Mouse (Mus musculus) C2C12 (cell line): ENCODE data around the gene Meis2. TPM values are rescaled to one million over a fixed set of nuclear protein-coding genes. Genes with fewer than 3 reads are reported as not detected.

Experiments used
- H3K27me3 ChIP-seq: one replicate; pipeline ENCODE4 v1.6.1; 2011; ENCODE audit not compliant: control insufficient read depth, insufficient read depth, insufficient read length
- H3K36me3 ChIP-seq: one replicate; pipeline ENCODE4 v1.6.1; 2011; ENCODE audit not compliant: control insufficient read depth, insufficient read depth
- H3K4me3 ChIP-seq: one replicate; pipeline ENCODE4 v1.5.1; 2011; ENCODE audit warnings: mild to moderate bottlenecking, control low read depth; ENCODE audit not compliant: poor library complexity, insufficient read depth, severe bottlenecking
- H3K79me2 ChIP-seq: one replicate; pipeline ENCODE4 v1.6.1; 2011; ENCODE audit not compliant: control insufficient read depth, insufficient read depth
- H3K79me3 ChIP-seq: one replicate; pipeline ENCODE4 v1.6.1; 2011; ENCODE audit warnings: low read depth, control low read depth
- H3ac ChIP-seq: one replicate; pipeline ENCODE3; 2011; ENCODE audit warnings: low read depth; ENCODE audit not compliant: control insufficient read depth, insufficient read length
- CEBPB ChIP-seq: IDR thresholded peaks from one replicate; pipeline ENCODE4 v1.6.1; 2011; ENCODE audit warnings: low read depth, mild to moderate bottlenecking, control low read depth, moderate library complexity
- CTCF ChIP-seq: IDR thresholded peaks from one replicate; pipeline ENCODE4 v1.5.1; 2011; ENCODE audit not compliant: control insufficient read depth, insufficient read depth, insufficient read length
- FOSL1 ChIP-seq: IDR thresholded peaks from one replicate; pipeline ENCODE4 v1.8.0; 2011; ENCODE audit warnings: mild to moderate bottlenecking, low read length; ENCODE audit not compliant: poor library complexity, insufficient read depth, severe bottlenecking
- MAX ChIP-seq: IDR thresholded peaks from one replicate; pipeline ENCODE4 v1.6.1; 2011; ENCODE audit warnings: mild to moderate bottlenecking, control low read depth
- MYOD1 ChIP-seq: IDR thresholded peaks from one replicate; pipeline ENCODE4 v1.6.1; 2011; ENCODE audit warnings: low read depth; ENCODE audit not compliant: control insufficient read depth, insufficient read length
- MYOG ChIP-seq: IDR thresholded peaks from one replicate; pipeline ENCODE4 v1.6.1; 2011; ENCODE audit not compliant: control insufficient read depth, insufficient read length; ENCODE audit errors: extremely low read depth
- USF1 ChIP-seq: IDR thresholded peaks from one replicate; pipeline ENCODE4 v1.6.1; 2011; ENCODE audit warnings: low read depth, mild to moderate bottlenecking, control low read depth, moderate library complexity
- polyA plus RNA-seq: library from polyadenylated mRNA; unstranded; fragments of >200 nt; fragmentation: generic; extraction: Trizol; gene quantifications from one replicate; pipeline ENCODE4 v1.2.1, GENCODE M21; 2012; ENCODE audit warnings: missing spikeins

Meis2 gene
- polyA plus RNA-seq, 1 experiment: 16.3 TPM

DNA sequence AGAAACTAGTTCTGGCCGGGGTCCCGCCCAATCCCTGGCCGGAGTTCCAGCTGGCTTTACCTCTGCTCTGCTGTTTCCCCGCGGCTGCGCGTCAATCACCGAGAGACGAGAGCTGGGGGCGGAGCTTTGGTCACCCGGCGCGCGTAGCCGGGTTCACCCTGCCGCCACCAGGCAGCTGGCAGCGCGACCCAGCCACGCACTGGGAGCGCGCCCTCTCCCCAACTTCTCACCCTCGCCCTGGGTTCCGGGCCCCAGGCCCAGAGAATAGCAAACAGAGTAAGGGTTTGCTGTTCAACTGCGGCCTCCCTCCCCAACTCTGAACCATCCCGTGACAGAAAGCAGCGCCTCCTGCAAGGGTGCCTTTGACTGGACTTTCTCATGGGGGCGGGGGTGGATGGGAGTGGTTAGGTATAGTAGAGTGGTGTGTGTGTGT is 1.4 kb upstream of the Meis2 start:
- H3ac ChIP-seq: peak overlapping the region; percentile 83
- H3K4me3 ChIP-seq: peak overlapping the region; percentile 87
- H3K36me3 ChIP-seq: no peaks in the 10 kb centered on the region
- TF ChIP-seq CTCF (no peak), MYOG (no peak), CEBPB (no peak), FOSL1 (no peak), USF1 (no peak)
- H3K27me3 ChIP-seq: no peaks in the 10 kb centered on the region
- peaks cover 42% of the 10 kb centered on the region for H3K79me2 ChIP-seq
- H3K79me3 ChIP-seq: peaks cover 26% of the 10 kb centered on the region

DNA sequence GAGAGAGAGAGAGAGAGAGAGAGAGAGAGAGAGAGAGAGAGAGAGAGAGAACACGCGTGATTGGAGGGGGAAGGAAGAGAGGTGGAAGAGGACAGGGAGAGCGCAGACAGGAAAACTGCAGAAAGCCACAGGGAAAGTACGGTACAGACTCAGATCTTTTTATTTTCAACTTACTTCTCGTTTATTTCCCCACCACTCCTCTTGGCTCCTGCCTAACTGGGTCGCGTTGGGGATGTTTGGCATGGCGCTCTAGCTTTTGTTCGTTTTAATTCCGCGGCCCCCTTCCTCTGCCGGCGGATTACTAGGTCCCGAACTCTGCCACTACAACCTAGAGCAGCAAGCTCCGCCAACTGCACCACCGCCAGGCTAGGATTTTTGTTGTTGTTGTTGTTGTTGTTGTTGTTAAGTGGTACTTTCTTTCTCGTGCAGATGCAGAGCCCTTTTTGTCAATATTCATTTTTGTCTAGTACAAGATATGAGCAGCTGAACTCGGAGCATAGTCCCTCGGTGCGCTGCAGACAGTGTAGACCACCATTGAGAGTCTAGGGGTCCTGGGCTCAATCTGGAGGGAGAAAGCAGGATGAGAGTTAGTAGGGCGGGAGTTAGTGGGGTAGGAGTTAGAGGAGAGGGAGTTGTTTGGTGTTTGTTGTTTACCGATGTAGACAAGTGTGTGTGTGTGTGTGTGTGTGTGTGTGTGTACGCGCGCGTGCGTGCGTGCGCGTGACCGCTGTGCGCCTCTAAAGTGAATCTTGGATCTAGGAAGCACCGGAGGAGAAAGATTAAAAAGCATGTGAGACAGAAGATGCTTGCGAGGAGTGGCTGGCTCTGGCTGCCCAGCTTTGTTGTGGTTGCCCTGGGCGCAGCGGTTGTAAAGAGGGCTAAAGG is 660 bp upstream of the Meis2 start:
- peaks cover 32% of the 10 kb centered on the region for H3K79me3 ChIP-seq
- no peaks in the 10 kb centered on the region for H3K27me3 ChIP-seq
- TF ChIP-seq FOSL1 (no peak), MAX (peak; percentile 47), CEBPB (no peak)
- H3K36me3 ChIP-seq: no peaks in the 10 kb centered on the region
- H3ac ChIP-seq: peak overlapping the region; percentile 63
- H3K4me3 ChIP-seq: peak overlapping the region; percentile 87
- H3K79me2 ChIP-seq: peaks cover 50% of the 10 kb centered on the region

DNA sequence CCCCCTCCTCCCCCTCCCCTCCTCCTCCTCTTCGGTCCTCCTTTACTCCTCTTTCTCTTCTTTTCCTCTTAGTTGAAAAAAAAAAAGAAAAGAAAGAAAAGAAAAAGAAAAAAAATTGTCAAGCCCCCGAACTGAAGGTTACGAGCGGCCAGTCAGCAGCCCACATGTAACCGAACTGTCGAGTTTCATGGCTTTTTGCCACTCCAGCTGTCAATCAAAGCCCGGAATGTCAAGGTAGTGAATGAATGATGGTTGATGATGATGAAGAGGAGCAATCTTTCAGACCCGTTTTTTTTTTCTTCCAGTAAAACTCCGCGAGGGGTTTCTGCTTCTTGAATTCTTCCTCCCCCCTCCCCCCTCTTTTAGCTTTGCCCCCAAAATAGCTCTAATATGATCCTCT is 582 bp downstream of the Meis2 start:
- H3K79me2 ChIP-seq: peaks cover 63% of the 10 kb centered on the region
- TF ChIP-seq CEBPB (no peak), FOSL1 (no peak), CTCF (no peak), MYOG (no peak), MAX (no peak), MYOD1 (no peak), USF1 (no peak)
- H3K4me3 ChIP-seq: peak overlapping the region; percentile 87
- peaks cover 3% of the 10 kb centered on the region for H3K36me3 ChIP-seq
- H3K27me3 ChIP-seq: no peaks in the 10 kb centered on the region
- H3K79me3 ChIP-seq: peaks cover 32% of the 10 kb centered on the region
- peak overlapping the region; percentile 67 for H3ac ChIP-seq

DNA sequence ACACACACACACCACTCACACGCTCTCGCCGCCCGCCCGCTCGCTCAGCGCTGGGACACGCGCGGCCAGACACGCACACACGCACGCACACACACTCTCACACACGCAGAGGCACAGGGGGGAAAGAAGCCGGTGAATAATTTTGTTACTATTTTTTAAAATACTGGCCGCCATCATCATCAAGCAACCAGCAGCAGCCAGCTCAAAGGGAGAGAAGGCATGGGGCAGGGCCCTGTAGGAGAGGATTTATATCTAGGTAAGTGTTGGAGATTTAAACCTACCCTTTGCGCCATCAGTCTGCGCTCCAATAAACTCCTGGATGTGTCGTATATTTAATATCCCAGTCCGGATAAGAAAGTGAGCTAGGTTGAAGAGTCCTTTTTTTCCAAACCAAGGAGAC is 1.1 kb downstream of the Meis2 start:
- no peak for TF ChIP-seq FOSL1
- no peak for TF ChIP-seq CEBPB
- TF ChIP-seq MAX: no peak
- no peak for TF ChIP-seq CTCF
- no peak for TF ChIP-seq USF1
- no peak for TF ChIP-seq MYOD1
- no peak for TF ChIP-seq MYOG
- Histone ChIP-seq H3K79me3 (peaks cover 32% of the 10 kb centered on the region), H3K36me3 (peaks cover 8% of the 10 kb centered on the region), H3K27me3 (no peaks in the 10 kb centered on the region), H3K4me3 (peak overlapping the region; percentile 87), H3K79me2 (peaks cover 63% of the 10 kb centered on the region), H3ac (peak overlapping the region; percentile 50)

DNA sequence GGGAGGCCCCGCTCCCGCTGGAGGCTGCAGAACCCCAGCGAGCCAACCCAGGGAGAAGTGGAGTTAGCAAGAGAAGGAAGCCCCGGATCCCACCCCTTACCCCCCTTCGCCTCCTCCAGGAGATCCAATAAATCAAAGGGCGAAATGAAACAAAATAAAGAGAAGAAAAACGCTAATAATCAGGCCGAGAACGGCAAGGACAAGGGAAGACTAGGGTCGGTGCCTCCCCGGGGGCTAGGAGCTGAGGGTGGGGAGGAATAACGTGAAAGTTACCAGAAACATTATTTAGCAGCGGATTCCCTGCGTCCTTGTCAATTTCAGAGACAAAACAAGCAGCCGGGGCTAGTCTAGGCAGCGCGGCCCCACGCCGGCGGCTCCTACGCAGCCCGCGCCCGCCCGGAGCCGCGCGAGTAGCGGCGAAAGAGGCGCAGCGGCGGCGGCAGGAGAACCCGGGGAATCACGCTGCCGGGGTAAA is 1.8 kb downstream of the Meis2 start:
- Histone ChIP-seq H3K79me2 (peaks cover 57% of the 10 kb centered on the region), H3K4me3 (peak overlapping the region; percentile 87), H3K36me3 (peaks cover 15% of the 10 kb centered on the region), H3K27me3 (no peaks in the 10 kb centered on the region), H3ac (peak overlapping the region; percentile 90), H3K79me3 (peaks cover 34% of the 10 kb centered on the region)
- TF ChIP-seq CTCF (no peak), USF1 (no peak), MYOD1 (no peak), MYOG (no peak), MAX (no peak), FOSL1 (no peak), CEBPB (no peak)
